ENCODE assay signal across 19 mouse cellular contexts in the genomic region with DNA sequence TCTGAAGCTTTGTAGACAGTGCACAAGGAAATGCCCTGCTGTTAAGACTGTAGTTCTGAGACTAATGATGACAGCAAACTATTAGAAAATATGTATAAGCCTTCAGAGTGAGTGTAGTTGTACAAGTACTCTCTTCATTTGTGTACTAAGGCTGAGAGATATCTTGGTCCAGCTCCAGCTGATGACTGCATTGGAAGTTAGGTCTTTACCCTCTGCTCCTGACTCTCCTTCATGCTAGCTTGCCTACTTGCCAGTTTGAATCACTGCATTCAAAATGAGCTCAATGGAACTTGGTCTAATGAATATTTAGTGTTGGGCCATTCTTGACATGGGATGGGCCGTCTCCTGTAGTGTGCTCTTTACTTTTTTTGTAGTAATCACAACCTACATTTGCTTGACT.
DNase-seq lines count a peak whose midpoint lies in the region; ATAC-seq and TF ChIP-seq lines count a peak whose summit lies in the region.
"Had no signal": no experiment of that assay in that cellular context is flagged by ENCODE, and none has a peak within 500 bp of the region (broad histone marks: within the 10 kb centered on the region; RNA-seq: fewer than 3 reads in every experiment).

No protein-coding gene starts in this region.

- 70% methylated on average over 1 of the region's 1 CpGs for WGBS in forebrain, embryonic 13.5 days
- WGBS in forebrain, embryonic 12.5 days = 69% methylated on average over 1 of the region's 1 CpGs
- WGBS in hindbrain, postnatal 0 days = 55% methylated on average over 1 of the region's 1 CpGs
- WGBS in hindbrain, embryonic 14.5 days = 64% methylated on average over 1 of the region's 1 CpGs

- no peak overlapping the region for H3K4me2 ChIP-seq in forebrain, embryonic 13.5 days
- H3K4me2 ChIP-seq in forebrain, embryonic 12.5 days = no peak overlapping the region
- H3K4me2 ChIP-seq in hindbrain, postnatal 0 days (ENCODE audit: low read depth, low read length) = no peak overlapping the region
- H3K4me2 ChIP-seq in hindbrain, embryonic 14.5 days (replicated peaks) = no peak overlapping the region
- H3K4me2 ChIP-seq: embryonic facial prominence, embryonic 13.5 days; liver, embryonic 11.5 days; stomach, embryonic 15.5 days had no signal

- peaks cover 33% of the 10 kb centered on the region for H3K4me1 ChIP-seq in forebrain, embryonic 13.5 days
- H3K4me1 ChIP-seq in forebrain, embryonic 12.5 days = peaks cover 18% of the 10 kb centered on the region
- peaks cover 13% of the 10 kb centered on the region for H3K4me1 ChIP-seq in hindbrain, postnatal 0 days (ENCODE audit: insufficient read depth, low read length)
- peaks cover 21% of the 10 kb centered on the region; the same call in 1 of the 2 replicates for H3K4me1 ChIP-seq in hindbrain, embryonic 14.5 days (replicated peaks; ENCODE audit: control insufficient read depth, insufficient read depth, low read length)
- H3K4me1 ChIP-seq: limb, embryonic 10.5 days had no signal

- TF ChIP-seq POLR2A in brain, embryonic 14.5 days (IDR thresholded peaks at IDR 0.05; ENCODE audit: borderline replicate concordance, extremely low read depth, insufficient read depth, insufficient read length, poor library complexity, severe bottlenecking) = no peak

- 0 out of 2 replicates have a peak, but pooled peaks have one; percentile 33 for ATAC-seq in forebrain, embryonic 13.5 days
- ATAC-seq in forebrain, embryonic 12.5 days (ENCODE audit: low FRiP score) = no peak
- ATAC-seq in hindbrain, postnatal 0 days = peak; percentile 35; the same call in 1 of the 2 replicates
- ATAC-seq in hindbrain, embryonic 14.5 days (ENCODE audit: low FRiP score) = no peak
- ATAC-seq: CD4-positive, CD25-positive, alpha-beta regulatory T cell, adult 4 months; intestine, postnatal 0 days had no signal

- H3K36me3 ChIP-seq in forebrain, embryonic 13.5 days (ENCODE audit: poor library complexity, severe bottlenecking) = 0 out of 2 replicates have a peak, but pooled peaks cover 5% of the 10 kb centered on the region
- 0 out of 2 replicates have a peak, but pooled peaks cover 9% of the 10 kb centered on the region for H3K36me3 ChIP-seq in forebrain, embryonic 12.5 days (replicated peaks)
- no peaks in the 10 kb centered on the region for H3K36me3 ChIP-seq in hindbrain, postnatal 0 days (ENCODE audit: insufficient read depth, low read length)
- H3K36me3 ChIP-seq in hindbrain, embryonic 14.5 days (replicated peaks; ENCODE audit: control insufficient read depth, insufficient read depth) = no peaks in the 10 kb centered on the region
- H3K36me3 ChIP-seq: embryonic facial prominence, embryonic 13.5 days; limb, embryonic 10.5 days; stomach, embryonic 15.5 days had no signal

- no peaks in the 10 kb centered on the region for H3K27me3 ChIP-seq in forebrain, embryonic 13.5 days
- no peaks in the 10 kb centered on the region for H3K27me3 ChIP-seq in forebrain, embryonic 12.5 days
- H3K27me3 ChIP-seq in hindbrain, postnatal 0 days (ENCODE audit: insufficient read depth, low read length) = no peaks in the 10 kb centered on the region
- no peaks in the 10 kb centered on the region for H3K27me3 ChIP-seq in hindbrain, embryonic 14.5 days (ENCODE audit: control insufficient read depth, insufficient read depth, low read length)
- H3K27me3 ChIP-seq: embryonic facial prominence, embryonic 13.5 days; stomach, embryonic 15.5 days had no signal

- no peak for DNase-seq in hindbrain, postnatal 0 days (ENCODE audit: low spot score)
- DNase-seq in hindbrain, embryonic 14.5 days (ENCODE audit: low spot score) = no peak
- DNase-seq in left cerebral cortex, adult 2 months (ENCODE audit: extremely low spot score in 1 of 2, low spot score in 2 of 2) = no peak
- no peak for DNase-seq in left cerebral cortex, adult 8-10 months (ENCODE audit: low spot score in 2 of 2)
- peak; percentile 51 for DNase-seq in brain, embryonic 14.5 days (ENCODE audit: low read depth)
- DNase-seq in c-Kit-positive CD71-positive TER-119-positive erythroid progenitor cells, embryonic 14.5 days (ENCODE audit: low spot score) = no peak
- DNase-seq: cerebellum, postnatal 10 days; gastrocnemius, postnatal 25 days; lung, adult 2 months; right cerebral cortex, postnatal 25 days; thymus, adult 2 months had no signal

- H3K9me3 ChIP-seq in forebrain, embryonic 13.5 days (replicated peaks) = peaks cover 6% of the 10 kb centered on the region; the same call in 1 of the 2 replicates
- H3K9me3 ChIP-seq in forebrain, embryonic 12.5 days = 0 out of 2 replicates have a peak, but pooled peaks cover 4% of the 10 kb centered on the region
- no peaks in the 10 kb centered on the region for H3K9me3 ChIP-seq in hindbrain, postnatal 0 days (ENCODE audit: low read length)
- no peaks in the 10 kb centered on the region for H3K9me3 ChIP-seq in hindbrain, embryonic 14.5 days (ENCODE audit: control insufficient read depth, low read length)
- H3K9me3 ChIP-seq: embryonic facial prominence, embryonic 13.5 days; limb, embryonic 10.5 days; stomach, embryonic 15.5 days had no signal

- H3K27ac ChIP-seq in forebrain, embryonic 13.5 days = no peak overlapping the region
- H3K27ac ChIP-seq in forebrain, embryonic 12.5 days = no peak overlapping the region
- no peak overlapping the region for H3K27ac ChIP-seq in hindbrain, postnatal 0 days
- H3K27ac ChIP-seq in hindbrain, embryonic 14.5 days = no peak overlapping the region; the same call in 1 of the 2 replicates
- H3K27ac ChIP-seq in left cerebral cortex, adult 2 months = peak overlapping the region; percentile 33; the same call in 1 of the 2 replicates
- H3K27ac ChIP-seq: embryonic facial prominence, embryonic 13.5 days; limb, embryonic 10.5 days; stomach, embryonic 15.5 days had no signal

- intact Hi-C loops in left cerebral cortex, adult 2 months (cut with DNase I) = no loop called here

- no peak overlapping the region for H3K9ac ChIP-seq in forebrain, embryonic 13.5 days
- no peak overlapping the region for H3K9ac ChIP-seq in forebrain, embryonic 12.5 days
- no peak overlapping the region for H3K9ac ChIP-seq in hindbrain, postnatal 0 days (replicated peaks; ENCODE audit: low read length)
- no peak overlapping the region for H3K9ac ChIP-seq in hindbrain, embryonic 14.5 days
- H3K9ac ChIP-seq: embryonic facial prominence, embryonic 13.5 days; stomach, embryonic 15.5 days had no signal

- no peak overlapping the region for H3K4me3 ChIP-seq in forebrain, embryonic 13.5 days
- H3K4me3 ChIP-seq in forebrain, embryonic 12.5 days (replicated peaks) = no peak overlapping the region
- no peak overlapping the region for H3K4me3 ChIP-seq in hindbrain, postnatal 0 days (ENCODE audit: low read length)
- H3K4me3 ChIP-seq in hindbrain, embryonic 14.5 days (replicated peaks; ENCODE audit: low read length) = no peak overlapping the region
- no peak overlapping the region for H3K4me3 ChIP-seq in left cerebral cortex, adult 2 months
- H3K4me3 ChIP-seq: embryonic facial prominence, embryonic 13.5 days; limb, embryonic 10.5 days; stomach, embryonic 15.5 days had no signal

- no peak for TF ChIP-seq CTCF in hindbrain, postnatal 0 days (IDR thresholded peaks at IDR 0.05; ENCODE audit: low read depth)
- no peak for TF ChIP-seq CTCF in left cerebral cortex, adult 2 months (IDR thresholded peaks at IDR 0.05)
- TF ChIP-seq CTCF in brain, embryonic 14.5 days (IDR thresholded peaks at IDR 0.05; ENCODE audit: borderline replicate concordance, extremely low read depth, insufficient read depth, insufficient read length) = no peak

Comparison
In these comparisons a context has a peak if more than half of its experiments do, and no peak if none do; other contexts are left out.
1. ATAC-seq: peak in forebrain, embryonic 13.5 days (single experiment) and hindbrain, postnatal 0 days (single experiment); none in forebrain, embryonic 12.5 days (single experiment) and hindbrain, embryonic 14.5 days (single experiment).